Mouse (Mus musculus): ENCODE data around the gene Tmem43. TPM values are rescaled to one million over a fixed set of nuclear protein-coding genes. Genes with fewer than 3 reads are reported as not detected.

Tmem43 gene
- total RNA-seq, 2 experiments from 2014 or later, result 37.5 to 41.7 TPM

DNA sequence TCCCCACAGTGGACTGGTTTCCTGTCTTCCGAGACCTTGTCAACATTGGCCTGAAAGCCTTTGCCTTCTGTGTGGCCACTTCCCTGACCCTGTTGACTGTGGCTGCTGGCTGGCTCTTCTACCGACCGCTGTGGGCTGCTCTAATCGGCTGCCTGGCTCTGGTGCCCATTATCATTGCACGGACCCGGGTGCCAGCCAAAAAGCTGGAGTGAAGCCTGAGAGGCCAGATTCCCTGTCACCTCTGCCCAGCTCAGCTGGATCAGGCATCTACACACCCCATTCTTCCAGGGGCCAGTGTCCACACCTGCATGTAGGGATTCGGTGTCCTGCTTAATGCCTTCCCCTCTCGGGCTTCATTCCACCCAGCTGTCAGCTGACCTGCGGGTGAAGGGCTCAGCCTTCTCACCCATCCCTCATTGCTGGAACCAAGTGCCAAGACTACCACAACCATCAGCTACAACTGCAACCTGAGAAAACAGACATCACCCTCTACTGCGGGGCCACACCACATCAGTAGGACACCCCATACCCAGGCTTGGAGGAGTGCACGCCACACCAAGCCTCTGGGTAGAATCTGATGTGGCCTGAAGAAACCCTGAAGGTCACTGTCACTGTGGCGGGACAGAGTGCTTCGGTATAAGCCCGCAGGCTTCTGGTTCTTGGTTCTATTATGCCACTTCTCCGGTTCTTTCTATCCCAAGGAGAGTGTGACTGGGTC, 13.4 kb downstream of the Tmem43 start:
- intact Hi-C loops (cut with DNase I; ENCODE audit: low total_unique reads), result no loop called here
- no peak for DNase-seq

DNA sequence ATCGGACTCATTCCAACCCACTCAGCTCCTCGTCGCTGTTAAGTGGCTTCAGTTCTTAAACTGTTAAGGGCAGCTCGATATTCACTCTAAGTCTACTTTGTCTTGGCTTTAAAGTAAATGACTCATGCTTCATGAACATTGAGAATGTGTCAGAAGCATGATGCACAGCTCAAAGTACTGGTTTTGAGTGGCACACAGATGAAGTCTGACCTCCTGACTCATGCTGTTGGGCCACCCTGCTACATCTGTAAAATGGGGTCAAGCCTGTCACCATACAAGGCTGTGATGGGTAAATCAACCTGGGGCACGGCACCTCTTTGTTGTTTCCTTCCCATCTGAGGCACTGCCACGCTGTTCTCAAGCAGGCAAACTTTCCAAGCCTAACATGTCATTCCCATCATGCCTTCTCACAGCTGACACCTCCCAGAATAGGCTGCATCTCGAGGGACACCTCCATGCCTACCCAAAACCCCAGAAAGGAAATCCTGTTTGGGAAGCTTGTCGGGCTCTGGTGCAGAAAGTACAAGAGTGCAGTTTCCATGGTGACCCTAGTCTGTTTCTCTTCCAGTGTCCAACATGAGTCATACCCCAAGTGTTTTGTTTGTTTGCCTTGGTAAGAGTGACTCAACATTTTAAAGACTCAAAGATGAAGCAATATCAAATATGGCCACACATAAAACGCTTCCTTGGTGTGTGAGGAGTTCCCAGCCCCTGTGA, 15.2 kb downstream of the Tmem43 start:
- DNase-seq, result no peak
- intact Hi-C loops (cut with DNase I; ENCODE audit: low total_unique reads), result no loop called here

DNA sequence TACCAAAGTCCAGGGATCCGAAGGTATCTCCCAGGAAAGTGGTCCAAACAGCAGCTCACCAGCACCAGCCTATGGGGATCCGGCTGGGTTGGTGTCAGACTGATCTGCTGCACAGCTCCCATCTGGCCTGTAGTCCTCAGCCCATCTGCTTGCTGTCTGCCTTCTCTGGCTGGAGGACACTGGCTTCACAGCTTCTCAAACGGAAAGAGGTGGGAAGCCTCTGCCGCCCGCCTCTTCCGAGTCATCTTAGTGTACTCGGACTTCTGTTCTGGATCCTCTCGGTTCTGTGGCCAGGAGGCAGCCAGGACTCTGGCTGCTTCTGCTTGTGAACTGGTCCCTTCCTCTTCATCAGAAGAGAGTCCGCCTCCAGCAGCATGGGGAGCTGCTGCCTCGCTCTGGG, 16.4 kb downstream of the Tmem43 start:
- intact Hi-C loops (cut with DNase I; ENCODE audit: low total_unique reads), result no loop called here
- peak; percentile 30 for DNase-seq

DNA sequence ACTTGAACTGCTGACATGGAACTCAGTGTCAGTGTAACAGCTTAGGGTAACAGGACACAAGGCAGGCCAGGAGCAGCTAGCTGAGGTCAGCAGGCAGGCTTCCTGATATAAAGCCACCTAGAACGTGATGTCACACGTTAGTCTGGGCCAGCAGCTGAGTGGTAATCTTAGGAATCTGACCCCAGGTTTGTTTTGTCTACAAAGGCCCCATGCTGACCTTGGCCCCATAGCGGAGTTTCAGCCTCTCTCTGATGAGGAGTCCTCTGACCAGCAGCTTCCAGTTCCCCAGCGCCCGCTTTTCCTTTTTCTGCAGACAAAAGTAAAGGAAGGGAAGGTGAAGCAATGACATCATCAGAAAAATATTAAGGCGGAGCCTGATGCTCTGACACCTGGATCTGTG, 17.5 kb downstream of the Tmem43 start:
- no peak for DNase-seq
- intact Hi-C loops (cut with DNase I; ENCODE audit: low total_unique reads), result no loop called here

DNA sequence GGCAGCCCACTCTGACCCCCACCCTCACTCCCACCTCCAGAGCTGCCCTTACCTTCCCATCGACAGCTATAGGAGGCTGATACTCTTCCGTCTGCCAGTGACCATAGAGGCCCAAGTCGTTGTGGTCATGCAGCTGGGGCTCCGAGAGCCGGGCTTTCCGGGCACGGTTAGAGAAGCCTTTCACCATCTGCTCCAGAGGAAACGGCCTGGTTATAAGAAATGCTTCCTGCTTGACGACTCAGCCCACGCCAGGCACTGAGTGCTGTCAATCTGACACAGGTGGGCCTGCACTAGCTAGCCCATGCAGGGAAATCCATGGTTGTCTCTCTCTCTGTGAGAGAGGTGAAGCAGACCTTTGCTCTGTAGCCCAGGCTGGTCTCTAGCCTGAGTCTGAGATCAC, 19.6 kb downstream of the Tmem43 start:
- intact Hi-C loops (cut with DNase I; ENCODE audit: low total_unique reads), result no loop called here
- no peak for DNase-seq

DNA sequence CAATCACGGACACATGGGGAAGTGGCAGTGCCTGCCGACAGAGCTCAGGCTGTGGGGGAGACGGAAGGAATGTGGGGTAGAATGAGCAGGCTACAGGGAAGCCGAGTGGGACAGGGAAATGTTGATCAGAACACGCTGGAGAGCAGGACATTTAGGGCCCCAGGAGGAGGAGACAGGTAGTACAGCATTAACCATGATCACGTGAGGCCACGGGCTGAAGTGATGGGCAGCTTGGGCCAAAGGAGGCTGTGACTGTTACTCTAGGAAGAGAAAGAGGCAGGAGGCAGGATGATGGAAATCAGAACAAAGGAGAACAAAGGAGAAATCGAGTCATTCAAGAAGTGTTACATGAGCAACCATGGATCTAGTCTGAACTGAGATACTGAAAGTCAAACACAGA, 21.0 kb downstream of the Tmem43 start:
- intact Hi-C loops (cut with DNase I; ENCODE audit: low total_unique reads), result no loop called here
- no peak for DNase-seq

DNA sequence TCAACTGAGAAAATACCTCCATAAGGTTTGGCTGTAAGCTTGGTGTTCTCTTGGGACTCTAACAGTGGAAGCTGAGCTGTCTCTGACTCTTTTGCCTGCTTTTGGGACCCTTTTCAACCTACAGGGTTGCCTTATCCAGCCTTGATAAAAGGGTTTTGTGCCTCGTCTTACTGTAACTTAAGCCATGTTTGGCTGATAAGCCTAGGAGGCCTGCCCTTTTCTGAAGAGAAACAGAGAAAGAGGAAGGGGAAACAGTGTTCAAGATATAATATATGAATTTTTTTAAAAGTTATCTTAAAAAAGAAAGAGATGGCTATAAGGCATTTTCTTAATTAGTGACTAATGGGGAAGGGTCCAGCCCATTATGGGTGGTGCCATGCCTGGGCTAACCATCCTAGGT, 29.8 kb downstream of the Tmem43 start:
- intact Hi-C loops (cut with DNase I; ENCODE audit: low total_unique reads), result no loop called here
- no peak for DNase-seq

DNA sequence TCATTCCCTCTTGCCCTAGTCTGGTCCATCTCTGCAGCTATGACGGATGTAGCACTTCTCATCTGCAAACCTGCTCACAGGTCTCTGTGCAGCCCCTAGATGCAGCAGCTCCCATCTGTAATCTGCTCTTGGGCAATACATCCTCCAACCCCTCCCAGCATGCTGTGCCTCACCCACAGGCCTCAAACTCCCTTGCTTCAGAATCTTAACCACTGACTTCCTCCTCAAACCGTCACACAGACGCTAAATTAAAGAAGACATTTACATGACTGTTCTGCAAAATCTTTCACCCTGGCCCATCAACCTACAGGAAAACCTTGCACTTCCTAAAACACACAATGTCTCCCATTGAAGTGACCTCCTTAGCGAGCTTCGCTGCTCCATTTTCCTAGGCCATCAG, 32.5 kb downstream of the Tmem43 start:
- no peak for DNase-seq
- intact Hi-C loops (cut with DNase I; ENCODE audit: low total_unique reads), result no loop called here

DNA sequence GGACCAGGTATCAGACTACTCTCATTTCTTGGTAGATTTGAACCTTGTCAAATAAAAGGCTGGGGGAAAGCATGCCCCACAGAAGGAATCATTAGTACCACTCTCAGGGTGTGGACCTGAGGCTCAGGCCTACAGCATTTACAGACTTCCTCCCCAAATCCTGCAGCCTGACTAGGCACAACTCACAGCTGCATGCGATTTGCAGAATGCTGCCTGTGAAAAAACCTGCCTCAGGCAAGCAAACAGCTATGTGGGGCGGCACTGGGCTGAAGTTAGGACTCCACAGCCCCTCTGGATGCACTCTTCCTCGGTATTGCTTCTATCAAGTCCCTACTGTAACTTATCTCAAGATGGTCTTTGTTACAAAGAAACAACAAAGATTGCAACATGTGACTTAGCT, 34.5 kb downstream of the Tmem43 start:
- intact Hi-C loops (cut with DNase I; ENCODE audit: low total_unique reads), result no loop called here
- DNase-seq, result no peak

DNA sequence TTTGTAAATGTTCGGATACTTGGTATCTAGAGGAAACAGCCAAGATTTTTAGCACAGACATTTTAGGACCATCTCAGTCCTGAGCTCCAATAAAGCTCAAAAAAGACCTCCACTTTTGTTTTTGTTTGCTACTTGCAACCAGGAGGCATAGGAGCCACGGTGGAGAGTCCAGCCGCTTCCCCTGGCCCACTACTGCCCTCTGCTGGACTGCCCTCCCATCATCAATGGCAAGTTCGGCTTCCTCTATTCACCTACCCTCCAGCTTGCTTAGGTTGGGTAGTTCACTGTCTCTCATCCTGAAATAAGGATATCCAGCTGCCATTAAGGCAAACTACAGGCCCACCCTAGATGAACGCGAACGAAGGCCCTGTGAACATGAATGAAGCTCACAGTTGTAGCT, 35.8 kb downstream of the Tmem43 start:
- intact Hi-C loops (cut with DNase I; ENCODE audit: low total_unique reads), result no loop called here
- peak; percentile 80 for DNase-seq

DNA sequence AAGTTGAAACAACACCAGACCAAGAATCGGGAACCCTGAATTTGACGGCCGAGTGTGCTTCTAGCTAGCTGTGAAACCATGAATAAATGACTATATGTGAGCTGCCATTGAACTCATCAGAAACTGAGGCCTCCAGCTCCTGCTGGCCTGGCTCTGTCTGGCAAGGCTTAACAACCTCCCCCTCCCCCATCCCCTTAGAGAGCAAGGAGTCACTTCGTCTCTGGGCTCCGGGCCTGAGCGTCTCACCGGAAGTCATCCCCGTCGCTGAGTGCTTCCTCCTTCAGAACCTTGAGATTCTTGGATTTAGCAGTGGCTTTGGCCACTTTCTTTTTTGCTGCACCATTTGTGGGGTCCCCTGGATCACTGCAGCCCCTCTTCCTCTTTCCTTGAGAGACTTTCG, 36.7 kb downstream of the Tmem43 start:
- DNase-seq, result no peak
- intact Hi-C loops (cut with DNase I; ENCODE audit: low total_unique reads), result loop anchor here (2.0 kb wide), 1 partner anchor 225 kb away; no protein-coding TSS in a partner anchor

DNA sequence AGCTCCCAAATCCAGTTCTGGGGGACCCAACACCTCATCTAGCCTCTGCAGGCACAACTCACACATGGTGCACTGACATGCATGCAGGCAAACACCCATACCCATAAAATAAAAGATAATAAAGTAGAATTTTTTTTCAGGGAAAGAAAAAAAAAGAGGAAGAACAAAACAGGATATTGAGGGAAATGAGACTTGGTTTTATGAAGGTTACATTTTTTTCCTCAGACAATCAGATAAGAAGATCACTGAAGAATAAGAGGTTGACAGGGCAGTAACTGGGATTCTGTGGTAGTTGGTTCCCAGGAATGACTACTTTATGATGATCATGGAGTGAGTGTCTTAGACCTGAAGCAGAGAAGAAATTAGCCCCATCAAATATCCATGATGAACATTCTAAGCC, 40.6 kb downstream of the Tmem43 start:
- DNase-seq, result no peak
- intact Hi-C loops (cut with DNase I; ENCODE audit: low total_unique reads), result no loop called here

DNA sequence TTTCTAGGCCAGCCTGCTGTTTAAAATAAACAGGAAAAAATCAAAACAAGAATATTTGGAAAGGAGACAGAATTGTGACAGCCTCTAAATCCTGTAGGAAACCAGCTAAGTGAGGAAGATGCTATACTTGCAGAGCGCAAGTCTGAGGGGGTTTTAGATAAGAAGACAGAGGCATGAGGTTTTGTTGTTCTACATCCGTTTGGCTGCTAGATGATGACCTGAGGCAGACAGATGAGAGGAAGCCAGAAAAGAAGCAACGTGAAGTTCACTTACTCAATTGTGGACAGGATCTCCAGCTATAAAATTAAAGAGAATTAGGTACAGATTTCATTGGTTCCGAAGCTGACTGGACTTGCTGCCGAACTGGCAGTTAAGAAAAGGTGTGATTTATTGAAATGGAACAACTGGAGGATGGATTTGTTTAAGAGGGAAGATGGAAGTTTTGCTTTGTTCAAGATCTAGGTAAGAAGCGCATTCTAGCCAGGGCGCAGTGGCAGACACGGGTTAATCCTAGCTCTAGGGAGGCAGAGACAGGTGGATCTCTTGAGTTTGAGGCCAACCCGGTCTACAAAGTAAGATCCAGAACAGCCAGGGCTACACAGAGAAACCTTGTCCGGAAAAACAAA, 41.3 kb downstream of the Tmem43 start:
- intact Hi-C loops (cut with DNase I; ENCODE audit: low total_unique reads), result no loop called here
- DNase-seq, result no peak

DNA sequence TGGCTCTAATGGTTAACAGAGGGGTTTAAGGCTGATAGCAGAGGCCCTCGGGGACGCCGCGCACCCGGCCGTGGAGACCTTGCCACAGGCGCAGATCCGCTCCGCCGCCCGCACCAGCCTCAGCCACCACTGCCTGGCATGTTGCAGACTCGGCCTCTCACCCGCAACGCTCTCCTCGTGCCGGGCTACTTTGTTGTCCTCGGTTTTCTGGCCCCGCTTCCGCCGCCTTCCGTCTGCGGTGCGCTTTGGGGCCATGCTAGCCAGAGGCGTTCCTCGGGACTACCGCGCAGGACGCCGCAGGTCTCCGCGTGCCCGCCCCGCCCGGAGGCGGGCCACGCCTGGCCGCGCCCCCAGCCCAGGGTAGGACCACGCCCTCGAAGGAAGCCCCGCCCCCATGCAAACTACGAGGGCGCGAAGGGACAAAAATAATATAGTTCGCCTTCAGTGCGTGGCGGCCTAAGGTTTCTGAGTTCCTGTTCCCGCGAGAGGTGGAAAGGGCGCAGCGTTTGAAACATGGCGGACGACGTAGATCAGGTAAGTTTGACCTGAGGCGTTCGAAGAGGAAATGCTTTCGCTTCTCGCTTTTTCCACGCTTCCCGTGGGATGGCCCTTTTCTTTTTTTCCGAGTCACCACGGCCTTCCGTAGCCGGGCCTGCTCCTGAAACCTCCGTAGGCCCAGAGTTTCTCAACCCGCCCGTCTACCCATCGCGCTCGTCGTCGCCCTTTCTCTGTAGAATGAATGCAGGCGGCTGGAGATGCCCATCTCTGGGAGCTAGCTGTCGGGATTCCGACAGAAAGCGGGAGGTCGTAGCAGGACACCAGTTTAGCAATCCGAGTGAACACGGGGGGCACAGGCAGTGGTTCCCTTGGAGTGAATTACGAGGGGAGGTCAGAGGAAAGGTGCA, 42.3 kb downstream of the Tmem43 start, which contains the start of the genes Xpc and Lsm3:
Xpc (minus strand) TSS at position 344 of the 905 bp plus-strand sequence.
Lsm3 (plus strand) TSS at position 384 of the 905 bp plus-strand sequence.
- intact Hi-C loops (cut with DNase I; ENCODE audit: low total_unique reads), result no loop called here

DNA sequence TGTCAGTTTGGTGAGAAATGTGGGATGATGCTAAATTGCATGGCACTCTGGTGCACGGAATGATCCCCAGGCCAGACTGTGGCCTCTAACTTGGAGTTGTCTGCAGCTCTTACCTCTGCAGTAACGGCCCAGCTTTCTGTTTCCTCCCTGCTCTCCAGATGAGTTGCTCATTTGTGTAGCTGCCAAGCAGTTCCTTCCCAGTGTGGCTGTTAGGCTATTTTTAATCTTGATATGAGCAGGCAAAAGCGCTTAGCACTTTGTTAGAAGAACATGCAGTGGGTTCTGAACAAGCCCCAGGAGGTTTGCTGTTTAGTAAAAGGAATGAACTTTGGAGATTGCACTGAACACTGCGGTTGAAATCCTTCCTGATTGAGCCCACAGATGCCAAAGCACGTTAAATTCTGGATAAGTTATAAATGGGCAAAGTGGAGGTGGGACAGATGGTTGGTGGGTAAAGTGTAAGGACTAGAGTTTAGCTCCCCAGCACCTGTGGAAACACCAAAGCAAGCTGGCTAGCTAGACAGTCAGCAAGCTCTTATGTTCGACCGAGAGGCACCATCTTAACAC, 45.0 kb downstream of the Tmem43 start:
- DNase-seq, result no peak
- intact Hi-C loops (cut with DNase I; ENCODE audit: low total_unique reads), result no loop called here

More for the DNA sequence above, 42.3 kb downstream of the Tmem43 start, which contains the start of the genes Xpc and Lsm3:
- DNase-seq, result peak; percentile 95

DNA sequence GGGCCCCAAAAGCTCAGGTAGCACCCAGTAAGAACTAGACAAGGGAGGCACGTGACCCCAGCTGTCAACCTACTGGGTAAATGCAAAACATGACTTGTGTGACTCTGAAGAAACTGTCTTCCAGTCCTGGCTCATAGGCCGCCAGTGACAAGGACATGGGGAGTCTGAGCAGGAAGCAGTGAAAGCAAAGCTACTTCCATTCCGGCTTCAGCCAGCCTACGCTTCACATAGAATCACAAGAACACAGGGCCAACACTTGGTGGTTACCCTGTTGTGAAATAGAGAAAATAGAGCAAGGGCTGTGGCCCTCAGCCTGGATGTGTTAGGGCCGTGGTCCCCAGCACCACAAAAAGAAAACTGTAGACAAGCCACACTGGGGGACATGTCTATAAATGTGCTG, 49.3 kb downstream of the Tmem43 start:
- intact Hi-C loops (cut with DNase I; ENCODE audit: low total_unique reads), result loop anchor here (5.0 kb wide), 1 partner anchor 229 kb away; no protein-coding TSS in a partner anchor
- DNase-seq, result no peak

DNA sequence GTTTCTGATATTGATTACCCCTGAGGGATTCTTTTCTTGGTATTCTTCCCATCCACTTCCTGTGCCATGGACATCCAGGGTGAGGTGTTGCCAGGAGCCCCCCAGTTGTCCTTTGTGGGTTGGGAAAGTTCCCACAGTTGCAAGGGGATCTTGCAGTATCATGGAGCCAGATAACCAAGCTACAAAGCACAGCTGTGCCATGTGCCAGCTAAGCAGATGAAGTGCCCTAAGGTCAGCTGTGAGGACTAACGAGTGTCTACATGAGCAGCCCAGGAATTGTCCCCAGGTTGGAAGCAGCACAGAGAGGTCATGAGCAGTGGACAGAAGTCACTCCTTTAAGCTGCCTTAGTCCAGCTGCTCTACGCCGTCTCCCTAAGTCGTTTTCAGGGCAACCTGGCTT, 52.0 kb downstream of the Tmem43 start:
- DNase-seq, result no peak
- intact Hi-C loops (cut with DNase I; ENCODE audit: low total_unique reads), result loop anchor here (5.0 kb wide), 1 partner anchor 37 kb away; no protein-coding TSS in a partner anchor

DNA sequence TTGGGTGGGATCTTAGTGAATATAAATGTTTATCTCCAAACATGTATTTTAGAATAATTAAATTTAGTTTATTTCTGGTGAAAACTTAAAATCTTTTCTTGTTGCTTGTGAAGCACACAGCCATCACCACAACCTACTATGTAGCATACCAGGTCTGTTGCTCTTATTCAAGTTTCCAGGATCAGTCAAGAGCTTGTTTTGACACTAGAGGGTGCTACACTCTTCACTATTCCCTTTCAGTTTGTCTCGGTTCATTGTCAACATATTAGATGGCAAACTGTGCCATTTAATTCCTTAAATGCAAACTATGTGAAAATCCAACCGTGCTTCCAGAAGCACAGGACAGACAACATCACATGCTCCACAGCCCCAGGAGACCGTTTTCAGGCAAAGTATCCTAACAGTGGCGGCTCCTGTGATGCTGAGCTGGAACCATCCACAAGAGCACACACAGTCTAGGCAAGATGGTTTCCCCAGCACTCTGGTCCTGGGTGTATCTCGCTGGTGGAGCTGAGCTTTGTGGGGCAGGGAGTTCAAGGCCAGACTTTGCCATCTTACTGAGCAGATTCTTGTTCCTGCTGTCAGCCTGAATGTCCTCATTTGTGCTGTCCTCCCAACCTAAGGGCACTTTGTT, 53.8 kb downstream of the Tmem43 start:
- no peak for DNase-seq
- intact Hi-C loops (cut with DNase I; ENCODE audit: low total_unique reads), result loop anchor here (2.0 to 5.0 kb wide), 2 partner anchors 35 to 213 kb away; no protein-coding TSS in a partner anchor

DNA sequence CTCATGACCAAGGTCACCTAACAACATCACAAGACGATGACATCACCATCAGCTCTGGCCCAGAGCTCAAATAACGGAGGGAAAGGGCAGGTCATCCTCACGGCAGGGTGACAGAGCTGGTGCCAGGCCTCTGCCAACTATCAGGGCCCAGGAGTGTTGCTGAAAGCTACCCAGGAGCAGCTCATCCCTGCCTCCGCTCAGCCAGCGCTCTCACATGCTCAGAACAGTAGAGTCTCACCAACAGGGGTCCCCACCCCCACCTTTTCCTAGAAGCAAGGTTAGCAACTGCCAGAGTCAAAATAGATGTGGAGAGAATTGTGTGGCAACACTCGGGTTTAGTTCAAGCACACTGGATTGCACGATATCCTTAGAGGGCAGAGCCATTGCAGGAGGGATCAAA, 54.8 kb downstream of the Tmem43 start:
- intact Hi-C loops (cut with DNase I; ENCODE audit: low total_unique reads), result loop anchor here (5.0 kb wide), 1 partner anchor 34 kb away; no protein-coding TSS in a partner anchor
- no peak for DNase-seq
